Mouse (Mus musculus): ENCODE measurements at regions not wholly inside any gene's neighbourhood (a gene's known extent, or its start where the extent isn't known, plus 50 kb on each side); places are given as distances from the start of the nearest gene placed in this dataset.
A peak's percentile ranks its signal among the peaks of the same experiment; 100 is the strongest.

DNA sequence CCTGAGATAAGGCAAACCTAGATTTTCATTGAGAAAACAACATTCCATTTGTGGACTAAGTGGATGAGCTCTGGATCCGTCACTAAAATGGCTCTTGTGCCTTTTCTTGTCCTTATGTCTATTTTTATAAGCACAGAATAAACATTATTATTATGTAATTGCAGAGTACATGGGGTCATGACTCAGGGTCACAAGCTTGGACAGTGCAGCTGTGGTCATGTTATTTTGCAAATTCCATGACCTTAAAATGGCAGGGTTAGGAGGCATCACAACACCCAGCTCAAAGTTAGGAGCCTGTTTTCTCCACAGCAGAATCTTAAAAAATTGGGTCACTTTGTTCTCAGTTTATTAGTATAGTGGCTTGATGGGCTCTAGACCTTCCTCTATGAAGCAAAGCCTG is 87.2 kb downstream of the Gm10295 start:
- DNase-seq (ENCODE audit: low spot score) (no peak), ATAC-seq (ENCODE audit: insufficient read depth, low read depth) (no peak)
- 81% methylated on average over 1 of the region's 1 CpGs for WGBS
- Histone ChIP-seq H3K4me3 (ENCODE audit: low read depth, low read length) (no peak overlapping the region), H3K27ac (ENCODE audit: low read depth) (no peak overlapping the region), H3K36me3 (replicated peaks; ENCODE audit: control insufficient read depth, insufficient read depth, low read length) (no peaks in the 10 kb centered on the region), H3K27me3 (ENCODE audit: control insufficient read depth, insufficient read depth, low read length) (no peaks in the 10 kb centered on the region), H3K9me3 (replicated peaks; ENCODE audit: control insufficient read depth, low read length) (no peaks in the 10 kb centered on the region), H3K9ac (replicated peaks; ENCODE audit: low read depth, low read length) (no peak overlapping the region), H3K4me1 (ENCODE audit: control insufficient read depth, insufficient read depth) (no peaks in the 10 kb centered on the region), H3K4me2 (ENCODE audit: low read depth, low read length) (no peak overlapping the region)
- TF ChIP-seq CTCF (IDR thresholded peaks at IDR 0.05; ENCODE audit: low read depth) (no peak), EP300 (IDR thresholded peaks at IDR 0.05; ENCODE audit: low read depth) (no peak)

DNA sequence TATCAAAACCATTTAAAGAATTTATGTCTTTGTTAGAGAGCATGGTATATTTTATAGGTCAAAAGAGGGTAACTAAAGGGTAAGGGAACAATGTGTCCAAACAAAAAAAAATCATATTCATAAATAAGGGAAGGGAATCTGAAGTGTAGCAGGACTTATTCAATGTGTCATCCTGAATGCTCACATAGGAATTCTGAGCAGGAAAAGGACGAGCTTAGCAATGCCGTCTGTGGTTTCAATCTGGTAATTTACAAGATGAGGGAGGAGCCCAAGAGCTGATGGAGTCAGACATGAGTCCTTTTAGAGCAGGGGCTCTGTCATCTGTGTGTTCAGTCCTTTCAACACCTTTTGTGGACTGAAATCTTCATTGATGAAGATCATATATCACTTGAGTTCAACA is 101.6 kb downstream of the Gm10295 start:
- Histone ChIP-seq H3K27me3 (ENCODE audit: control insufficient read depth, insufficient read depth, low read length) (no peaks in the 10 kb centered on the region), H3K9me3 (replicated peaks; ENCODE audit: control insufficient read depth, low read length) (no peaks in the 10 kb centered on the region), H3K4me3 (ENCODE audit: low read depth, low read length) (no peak overlapping the region), H3K4me1 (ENCODE audit: control insufficient read depth, insufficient read depth) (no peaks in the 10 kb centered on the region), H3K4me2 (ENCODE audit: low read depth, low read length) (no peak overlapping the region), H3K9ac (replicated peaks; ENCODE audit: low read depth, low read length) (no peak overlapping the region), H3K36me3 (replicated peaks; ENCODE audit: control insufficient read depth, insufficient read depth, low read length) (no peaks in the 10 kb centered on the region), H3K27ac (ENCODE audit: low read depth) (no peak overlapping the region)
- TF ChIP-seq EP300 (IDR thresholded peaks at IDR 0.05; ENCODE audit: low read depth) (no peak), CTCF (IDR thresholded peaks at IDR 0.05; ENCODE audit: low read depth) (no peak)
- no peak for ATAC-seq (ENCODE audit: insufficient read depth, low read depth)
- no peak for DNase-seq (ENCODE audit: low spot score)
- WGBS: 51% methylated on average over 2 of the region's 2 CpGs

DNA sequence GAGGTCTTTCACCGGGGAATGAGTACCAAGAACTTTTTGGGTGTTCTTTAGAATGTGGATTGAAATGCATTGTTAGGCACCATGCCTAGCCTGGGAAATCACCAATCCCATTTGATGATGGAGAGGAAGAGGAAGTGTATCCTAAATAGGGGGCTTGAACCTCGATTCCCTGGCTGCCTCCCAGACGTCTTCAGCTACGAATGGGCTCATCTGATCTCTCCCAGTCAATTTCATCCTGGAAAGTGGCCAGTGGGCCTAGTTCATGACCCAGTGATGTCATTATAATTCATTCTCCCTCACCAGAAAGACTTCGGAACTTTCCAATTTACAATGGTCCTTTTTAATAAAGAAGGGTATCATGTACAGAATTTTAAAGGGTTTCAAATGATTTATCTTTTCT is 102.1 kb downstream of the Gm10295 start:
- Histone ChIP-seq H3K4me2 (ENCODE audit: low read depth, low read length) (no peak overlapping the region), H3K27me3 (ENCODE audit: control insufficient read depth, insufficient read depth, low read length) (no peaks in the 10 kb centered on the region), H3K4me3 (ENCODE audit: low read depth, low read length) (no peak overlapping the region), H3K36me3 (replicated peaks; ENCODE audit: control insufficient read depth, insufficient read depth, low read length) (no peaks in the 10 kb centered on the region), H3K9me3 (replicated peaks; ENCODE audit: control insufficient read depth, low read length) (no peaks in the 10 kb centered on the region), H3K27ac (ENCODE audit: low read depth) (no peak overlapping the region), H3K4me1 (ENCODE audit: control insufficient read depth, insufficient read depth) (no peaks in the 10 kb centered on the region), H3K9ac (replicated peaks; ENCODE audit: low read depth, low read length) (no peak overlapping the region)
- TF ChIP-seq CTCF (IDR thresholded peaks at IDR 0.05; ENCODE audit: low read depth): no peak
- TF ChIP-seq EP300 (IDR thresholded peaks at IDR 0.05; ENCODE audit: low read depth): no peak
- DNase-seq (ENCODE audit: low spot score) (no peak), ATAC-seq (ENCODE audit: insufficient read depth, low read depth) (no peak)
- 44% methylated on average over 5 of the region's 5 CpGs for WGBS

DNA sequence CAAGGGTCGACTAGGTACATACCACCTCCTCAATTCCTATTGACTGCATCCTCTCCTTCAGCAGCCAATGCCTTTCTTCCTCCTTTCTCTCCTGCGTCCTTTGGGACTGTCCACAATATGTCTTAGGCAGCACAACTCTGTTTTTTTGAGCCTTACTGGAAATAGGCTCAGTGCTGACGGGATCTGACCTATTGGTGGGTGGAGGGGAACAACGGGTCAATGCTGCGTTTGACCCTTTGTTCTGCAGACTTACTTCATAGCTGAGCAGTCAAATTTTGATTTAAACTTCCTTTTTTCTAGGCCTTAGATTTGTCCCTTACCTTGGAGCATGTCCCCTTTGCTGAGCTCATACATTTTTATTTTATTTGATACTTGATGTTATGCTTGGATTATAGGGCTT is 103.4 kb downstream of the Gm10295 start:
- no peak for DNase-seq (ENCODE audit: low spot score)
- H3K4me1 ChIP-seq (ENCODE audit: control insufficient read depth, insufficient read depth): no peaks in the 10 kb centered on the region

GRCm38 (mm10) chr7:71242379-71242911 is 108.8 kb downstream of the Gm10295 start:
- H3K9me3 ChIP-seq (replicated peaks; ENCODE audit: control insufficient read depth, low read length): no peaks in the 10 kb centered on the region
- no peak for ATAC-seq (ENCODE audit: insufficient read depth, low read depth)

More for the DNA sequence above, 103.4 kb downstream of the Gm10295 start:
- Histone ChIP-seq H3K4me2 (ENCODE audit: low read depth, low read length) (no peak overlapping the region), H3K27me3 (ENCODE audit: control insufficient read depth, insufficient read depth, low read length) (no peaks in the 10 kb centered on the region), H3K36me3 (replicated peaks; ENCODE audit: control insufficient read depth, insufficient read depth, low read length) (no peaks in the 10 kb centered on the region), H3K4me3 (ENCODE audit: low read depth, low read length) (no peak overlapping the region), H3K9ac (replicated peaks; ENCODE audit: low read depth, low read length) (no peak overlapping the region), H3K27ac (ENCODE audit: low read depth) (no peak overlapping the region), H3K9me3 (replicated peaks; ENCODE audit: control insufficient read depth, low read length) (no peaks in the 10 kb centered on the region)
- 71% methylated on average over 5 of the region's 5 CpGs for WGBS
- ATAC-seq (ENCODE audit: insufficient read depth, low read depth): no peak
- TF ChIP-seq CTCF (IDR thresholded peaks at IDR 0.05; ENCODE audit: low read depth) (no peak), EP300 (IDR thresholded peaks at IDR 0.05; ENCODE audit: low read depth) (no peak)

DNA sequence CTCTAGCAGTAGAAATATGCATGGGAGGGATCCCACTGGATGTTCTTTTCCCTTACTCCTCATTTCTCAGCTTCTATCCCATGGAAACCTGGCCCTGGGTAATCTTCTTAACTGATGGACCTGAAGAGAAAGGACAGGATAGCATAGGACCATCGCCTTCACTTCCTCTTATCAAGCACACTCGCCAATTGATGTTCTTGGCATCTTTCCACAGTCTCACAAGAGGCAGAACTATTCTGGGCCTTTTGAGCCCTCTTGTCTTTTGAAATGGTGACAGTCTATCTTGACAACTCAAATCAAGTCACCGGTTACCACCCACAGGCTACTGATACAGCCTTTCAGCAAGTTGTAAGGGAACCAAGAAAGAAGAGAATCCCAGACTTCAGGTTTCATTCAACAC is 112.1 kb downstream of the Gm10295 start:
- no peak overlapping the region for H3K27ac ChIP-seq (ENCODE audit: low read depth)
- H3K36me3 ChIP-seq (replicated peaks; ENCODE audit: control insufficient read depth, insufficient read depth, low read length): no peaks in the 10 kb centered on the region

More at GRCm38 (mm10) chr7:71242379-71242911, 108.8 kb downstream of the Gm10295 start:
- Histone ChIP-seq H3K4me3 (ENCODE audit: low read depth, low read length) (no peak overlapping the region), H3K27me3 (ENCODE audit: control insufficient read depth, insufficient read depth, low read length) (no peaks in the 10 kb centered on the region), H3K9ac (replicated peaks; ENCODE audit: low read depth, low read length) (no peak overlapping the region), H3K36me3 (replicated peaks; ENCODE audit: control insufficient read depth, insufficient read depth, low read length) (no peaks in the 10 kb centered on the region), H3K27ac (ENCODE audit: low read depth) (no peak overlapping the region), H3K4me1 (ENCODE audit: control insufficient read depth, insufficient read depth) (peaks cover 9% of the 10 kb centered on the region; the same call in 1 of the 2 replicates), H3K4me2 (ENCODE audit: low read depth, low read length) (no peak overlapping the region)
- peak; percentile 1 for DNase-seq (ENCODE audit: low spot score)
- 43% methylated on average over 2 of the region's 2 CpGs for WGBS
- TF ChIP-seq CTCF (IDR thresholded peaks at IDR 0.05; ENCODE audit: low read depth) (no peak), EP300 (IDR thresholded peaks at IDR 0.05; ENCODE audit: low read depth) (no peak)

More for the DNA sequence above, 112.1 kb downstream of the Gm10295 start:
- no peaks in the 10 kb centered on the region for H3K27me3 ChIP-seq (ENCODE audit: control insufficient read depth, insufficient read depth, low read length)
- H3K9ac ChIP-seq (replicated peaks; ENCODE audit: low read depth, low read length): no peak overlapping the region
- WGBS: 14% methylated on average over 3 of the region's 3 CpGs
- TF ChIP-seq CTCF (IDR thresholded peaks at IDR 0.05; ENCODE audit: low read depth) (no peak), EP300 (IDR thresholded peaks at IDR 0.05; ENCODE audit: low read depth) (no peak)
- no peaks in the 10 kb centered on the region for H3K9me3 ChIP-seq (replicated peaks; ENCODE audit: control insufficient read depth, low read length)
- no peak overlapping the region for H3K4me2 ChIP-seq (ENCODE audit: low read depth, low read length)
- ATAC-seq (ENCODE audit: insufficient read depth, low read depth) (no peak; the same call in 1 of the 2 replicates), DNase-seq (ENCODE audit: low spot score) (peak; percentile 10)
- peaks cover 13% of the 10 kb centered on the region for H3K4me1 ChIP-seq (ENCODE audit: control insufficient read depth, insufficient read depth)
- H3K4me3 ChIP-seq (ENCODE audit: low read depth, low read length): no peak overlapping the region

All from heart, postnatal 0 days (tissue).